Mouse (Mus musculus) CH12.LX (cell line): ENCODE data around the gene Tmco5. TPM values are rescaled to one million over a fixed set of nuclear protein-coding genes. Genes with fewer than 3 reads are reported as not detected.

Experiments
- DNase-seq: peaks from one replicate; pipeline ENCODE4 v3.0.0-alpha.2; 2013; ENCODE audit errors: extremely low read depth
- H3K27ac ChIP-seq: 2 replicates; pipeline ENCODE4 v1.5.1; 2012; ENCODE audit warnings: low read depth, mild to moderate bottlenecking, control low read depth, moderate library complexity; ENCODE audit not compliant: insufficient read depth
- H3K27me3 ChIP-seq: replicated peaks from 2 replicates; pipeline ENCODE3; 2012; ENCODE audit warnings: inconsistent platforms
- H3K36me3 ChIP-seq, 2 experiments: replicated peaks in 1 of 2; 2 replicates each; pipeline versions ENCODE3 to v1.6.1; 2012; ENCODE audit warnings: inconsistent platforms in 1 of 2, low read length in 1 of 2, mild to moderate bottlenecking in 1 of 2, mixed read lengths in 1 of 2, moderate library complexity in 1 of 2; ENCODE audit not compliant: control insufficient read depth in 1 of 2, insufficient read depth in 1 of 2
- H3K4me1 ChIP-seq, 2 experiments: 2 replicates each; pipeline ENCODE4 v1.6.1; 2012; ENCODE audit warnings: inconsistent platforms in 1 of 2, moderate library complexity in 1 of 2; ENCODE audit not compliant: insufficient read depth in 2 of 2, control insufficient read depth in 1 of 2
- H3K4me2 ChIP-seq: 2 replicates; pipeline ENCODE4 v1.6.1; 2012; ENCODE audit warnings: low read depth, mild to moderate bottlenecking, control low read depth; ENCODE audit not compliant: poor library complexity, insufficient read depth, severe bottlenecking
- H3K4me3 ChIP-seq, 3 experiments: fragments of 150-350 bp in 1 of 3; sonication (generic) in 1 of 3; replicated peaks in 1 of 3; 2 replicates each; pipeline versions ENCODE3 to v1.5.1; 2011 to 2012; ENCODE audit warnings: low read depth in 2 of 3, low read length in 2 of 3, mild to moderate bottlenecking in 2 of 3, moderate library complexity in 2 of 3, control low read depth in 1 of 3, improper control_type of control experiment in 1 of 3, inconsistent platforms in 1 of 3, mixed read lengths in 1 of 3; ENCODE audit not compliant: poor library complexity in 1 of 3
- H3K79me2 ChIP-seq: replicated peaks from 2 replicates; pipeline ENCODE4 v1.6.1; 2012; ENCODE audit warnings: mild to moderate bottlenecking, moderate library complexity; ENCODE audit not compliant: control insufficient read depth, poor library complexity, insufficient read depth, severe bottlenecking; ENCODE audit errors: extremely low read depth
- H3K9ac ChIP-seq: 2 replicates; pipeline ENCODE4 v1.6.1; 2012; ENCODE audit warnings: low read depth, mild to moderate bottlenecking, control low read depth, moderate library complexity; ENCODE audit not compliant: insufficient read depth
- H3K9me3 ChIP-seq: replicated peaks from 2 replicates; pipeline ENCODE3; 2012; ENCODE audit warnings: low read length, inconsistent platforms, mixed read lengths
- CHD1 ChIP-seq: IDR thresholded peaks from 2 replicates; pipeline ENCODE4 v1.6.1; 2012; ENCODE audit warnings: low read depth, low read length, improper control_type of control experiment, inconsistent platforms
- CHD2 ChIP-seq: IDR thresholded peaks from 2 replicates; pipeline ENCODE4 v1.6.1; 2011; ENCODE audit warnings: low read length, improper control_type of control experiment
- CTCF ChIP-seq, 2 experiments: IDR thresholded peaks in 1 of 2; conservative IDR thresholded peaks in 1 of 2; 2 replicates each; pipeline ENCODE4 v1.5.1; 2011 to 2012; ENCODE audit warnings: low read depth in 2 of 2, low read length in 2 of 2, improper control_type of control experiment in 1 of 2, inconsistent platforms in 1 of 2, mild to moderate bottlenecking in 1 of 2, moderate library complexity in 1 of 2
- ELF1 ChIP-seq: IDR thresholded peaks from 2 replicates; pipeline ENCODE4 v1.6.1; 2014; ENCODE audit warnings: low read depth, mild to moderate bottlenecking, inconsistent platforms, low read length, improper control_type of control experiment
- ETS1 ChIP-seq: conservative IDR thresholded peaks from 2 replicates; pipeline ENCODE4 v1.6.1; 2012; ENCODE audit warnings: low read depth, mild to moderate bottlenecking, inconsistent platforms, low read length, improper control_type of control experiment, moderate library complexity
- GABPA ChIP-seq: IDR thresholded peaks from 2 replicates; pipeline ENCODE4 v1.6.1; 2012; ENCODE audit warnings: low read depth, low read length, improper control_type of control experiment, inconsistent platforms; ENCODE audit not compliant: insufficient replicate concordance
- HCFC1 ChIP-seq: IDR thresholded peaks from 2 replicates; pipeline ENCODE4 v1.6.1; 2012; ENCODE audit warnings: low read depth, mild to moderate bottlenecking, inconsistent platforms, low read length, improper control_type of control experiment
- IRF4 ChIP-seq: IDR thresholded peaks from 2 replicates; pipeline ENCODE4 v1.6.1; 2014; ENCODE audit warnings: low read depth, mild to moderate bottlenecking, inconsistent platforms, low read length, improper control_type of control experiment
- JUN ChIP-seq: IDR thresholded peaks from 2 replicates; pipeline ENCODE4 v1.6.1; 2011; ENCODE audit warnings: low read depth, mild to moderate bottlenecking, low read length, improper control_type of control experiment, moderate library complexity; ENCODE audit not compliant: insufficient read depth
- JUND ChIP-seq: conservative IDR thresholded peaks from 2 replicates; pipeline ENCODE4 v1.6.1; 2011; ENCODE audit warnings: low read depth, low read length, improper control_type of control experiment
- KAT2A ChIP-seq: IDR thresholded peaks from 2 replicates; pipeline ENCODE4 v1.6.1; 2012; ENCODE audit warnings: low read length, improper control_type of control experiment, inconsistent platforms; ENCODE audit not compliant: insufficient replicate concordance
- MAFK ChIP-seq: IDR thresholded peaks from 2 replicates; pipeline ENCODE4 v1.6.1; 2011; ENCODE audit warnings: low read length, improper control_type of control experiment; ENCODE audit not compliant: insufficient replicate concordance
- MXI1 ChIP-seq: IDR thresholded peaks from 2 replicates; pipeline ENCODE4 v1.6.1; 2011; ENCODE audit warnings: mild to moderate bottlenecking, low read depth, low read length, improper control_type of control experiment
- NRF1 ChIP-seq: IDR thresholded peaks from 2 replicates; pipeline ENCODE4 v1.6.1; 2014; ENCODE audit warnings: low read depth, mild to moderate bottlenecking, inconsistent platforms, low read length, improper control_type of control experiment, moderate library complexity
- POLR2A ChIP-seq: IDR thresholded peaks from 2 replicates; pipeline ENCODE4 v1.6.1; 2011; ENCODE audit warnings: low read depth, mild to moderate bottlenecking, improper control_type of control experiment, low read length
- POLR2AphosphoS2 ChIP-seq: IDR thresholded peaks from 2 replicates; pipeline ENCODE4 v1.6.1; 2011; ENCODE audit warnings: low read depth, low read length, improper control_type of control experiment
- RCOR1 ChIP-seq: conservative IDR thresholded peaks from 2 replicates; pipeline ENCODE4 v1.6.1; 2012; ENCODE audit warnings: low read depth, mild to moderate bottlenecking, inconsistent platforms, low read length, improper control_type of control experiment
- SIN3A ChIP-seq: IDR thresholded peaks from 2 replicates; pipeline ENCODE4 v1.6.1; 2012; ENCODE audit warnings: low read length, improper control_type of control experiment, inconsistent platforms
- SMC3 ChIP-seq: IDR thresholded peaks from 2 replicates; pipeline ENCODE4 v1.6.1; 2011; ENCODE audit warnings: low read depth, low read length, improper control_type of control experiment
- UBTF ChIP-seq: IDR thresholded peaks from 2 replicates; pipeline ENCODE4 v1.6.1; 2012; ENCODE audit warnings: low read depth, mild to moderate bottlenecking, inconsistent platforms, low read length, improper control_type of control experiment, moderate library complexity
- USF1 ChIP-seq: IDR thresholded peaks from 2 replicates; pipeline ENCODE4 v1.6.1; 2014; ENCODE audit warnings: low read depth, mild to moderate bottlenecking, inconsistent platforms, low read length, improper control_type of control experiment
- ZC3H11A ChIP-seq: IDR thresholded peaks from 2 replicates; pipeline ENCODE4 v1.6.1; 2012; ENCODE audit warnings: low read depth, mild to moderate bottlenecking, inconsistent platforms, low read length, improper control_type of control experiment
- ZMIZ1 ChIP-seq: IDR thresholded peaks from 2 replicates; pipeline ENCODE4 v1.6.1; 2012; ENCODE audit warnings: low read depth, mild to moderate bottlenecking, inconsistent platforms, low read length, improper control_type of control experiment
- ZNF384 ChIP-seq: IDR thresholded peaks from 2 replicates; pipeline ENCODE4 v1.6.1; 2012; ENCODE audit warnings: low read depth, low read length, improper control_type of control experiment, inconsistent platforms
- dilution Hi-C: fragments of 300-500 bp; cut with MboI; formaldehyde crosslinking; loops from 2 replicates; pipeline ENCODE4 v1.14.3; 2020; ENCODE audit warnings: low sequenced_read_pairs; ENCODE audit not compliant: extremely low pct_unique_long_range_greater_than_20kb, extremely low pct_ligation_motif_present
- in situ Hi-C: fragments of 300-500 bp; cut with MboI; formaldehyde crosslinking; loops from 3 replicates; pipeline ENCODE4 v1.14.3; 2019; ENCODE audit warnings: low sequenced_read_pairs, low pct_ligation_motif_present, low pct_unique_long_range_greater_than_20kb, mixed read lengths
- polyA plus RNA-seq: library from polyadenylated mRNA; unstranded; fragments of >175 nt; gene quantifications from 2 replicates; pipeline ENCODE4 v1.2.1, GENCODE M21; 2012; ENCODE audit warnings: low read depth; ENCODE audit not compliant: insufficient read length
- total RNA-seq, 2 experiments: library from RNA; depleted of rRNA; stranded (reverse); fragments of 300-350 nt in 1 of 2; fragments of >200 nt in 1 of 2; gene quantifications; 2 replicates each; pipeline ENCODE4 v1.2.3; 2012 to 2014

Gene Tmco5
- total and polyA plus RNA-seq, 3 experiments = not detected

- Histone ChIP-seq H3K4me2 (peak overlapping the region; percentile 4; the same call in 1 of the 2 replicates), H3K9me3 (no peaks in the 10 kb centered on the region), H3K4me3 (peak overlapping the region in 2 of 3 experiments; percentile 18 to 31), H3K27me3 (peaks cover 2% of the 10 kb centered on the region), H3K27ac (no peak overlapping the region), H3K36me3 (no peaks in the 10 kb centered on the region), H3K4me1 (peaks cover 3 to 13% of the 10 kb centered on the region in 2 experiments; a peak in 2 of 4 replicates), H3K9ac (no peak overlapping the region; the same call in 1 of the 2 replicates), H3K79me2 (no peaks in the 10 kb centered on the region)
- dilution Hi-C loops (no loop called here), in situ Hi-C loops (loop anchor here (5.0 to 10.0 kb wide), 2 partner anchors 64 to 282 kb away; no protein-coding TSS in a partner anchor)
- DNase-seq = no peak
- TF ChIP-seq SMC3 = no peak
- TF ChIP-seq IRF4 = no peak
- TF ChIP-seq ZC3H11A = no peak
- TF ChIP-seq ZMIZ1 = no peak
- TF ChIP-seq POLR2A = no peak
- TF ChIP-seq CHD2 = no peak
- no peak for TF ChIP-seq USF1
- no peak for TF ChIP-seq UBTF
- TF ChIP-seq ELF1 = no peak
- no peak for TF ChIP-seq JUND
Measured at GRCm38 (mm10) chr2:116900273-116900843, 21.9 kb downstream of the Tmco5 start.

- no peaks in the 10 kb centered on the region for H3K9me3 ChIP-seq
Measured at GRCm38 (mm10) chr2:116908268-116908667, 29.8 kb downstream of the Tmco5 start.

GRCm38 (mm10) chr2:116912334-116913070 is 34.0 kb downstream of the Tmco5 start:
- DNase-seq = no peak
- H3K4me3 ChIP-seq = no peak overlapping the region
- no peaks in the 10 kb centered on the region for H3K36me3 ChIP-seq
- no peak for TF ChIP-seq GABPA
- TF ChIP-seq MAFK = no peak
- no peak for TF ChIP-seq ETS1
- TF ChIP-seq POLR2A = no peak
- TF ChIP-seq SMC3 = no peak
- no peak for TF ChIP-seq SIN3A
- TF ChIP-seq JUN = no peak
- TF ChIP-seq ZC3H11A = no peak
- no peak for TF ChIP-seq CHD1
- TF ChIP-seq KAT2A = no peak
- TF ChIP-seq NRF1 = no peak
- TF ChIP-seq CTCF (conservative IDR thresholded peaks at IDR 0.05 in 1 of 2, IDR thresholded peaks at IDR 0.05 in 1 of 2; ENCODE audit: low read depth in 2 of 2, low read length in 2 of 2) = no peak
- no peak for TF ChIP-seq ZNF384
- no peak for TF ChIP-seq MXI1
- no peak for TF ChIP-seq HCFC1
- 0 out of 4 replicates have a peak, but pooled peaks cover 0 to 2% of the 10 kb centered on the region in 2 experiments for H3K4me1 ChIP-seq
- no peaks in the 10 kb centered on the region for H3K27me3 ChIP-seq
- no peaks in the 10 kb centered on the region for H3K79me2 ChIP-seq
- dilution Hi-C loops = no loop called here
- H3K4me2 ChIP-seq = no peak overlapping the region
- no peaks in the 10 kb centered on the region for H3K9me3 ChIP-seq
- in situ Hi-C loops = no loop called here
- H3K27ac ChIP-seq = no peak overlapping the region
- no peak overlapping the region for H3K9ac ChIP-seq

More at GRCm38 (mm10) chr2:116908268-116908667, 29.8 kb downstream of the Tmco5 start:
- Histone ChIP-seq H3K4me3 (no peak overlapping the region), H3K27ac (no peak overlapping the region), H3K79me2 (no peaks in the 10 kb centered on the region), H3K36me3 (no peaks in the 10 kb centered on the region), H3K4me1 (0 out of 4 replicates have a peak, but pooled peaks cover 0 to 2% of the 10 kb centered on the region in 2 experiments), H3K27me3 (no peaks in the 10 kb centered on the region), H3K4me2 (no peak overlapping the region), H3K9ac (no peak overlapping the region)
- in situ Hi-C loops (loop anchor here (10.0 kb wide), 1 partner anchor 57 kb away; no protein-coding TSS in a partner anchor), dilution Hi-C loops (no loop called here)
- TF ChIP-seq POLR2AphosphoS2 (no peak), RCOR1 (no peak)
- no peak for DNase-seq
